Mouse (Mus musculus) ES-E14 (cell line): ENCODE measurements around the gene Ankrd66. TPM values are rescaled to one million over a fixed set of nuclear protein-coding genes. Genes with fewer than 3 reads are reported as not detected.

Experiments used
- DNase-seq: peaks from one replicate; pipeline ENCODE4 v3.0.0-alpha.2; 2013; ENCODE audit warnings: low read depth, low spot score
- H3K27ac ChIP-seq: 2 replicates; pipeline ENCODE4 v1.5.1; 2012; ENCODE audit warnings: low read depth, mild to moderate bottlenecking, low read length, moderate library complexity, mixed read lengths; ENCODE audit not compliant: poor library complexity, insufficient read depth, severe bottlenecking
- H3K36me3 ChIP-seq: 2 replicates; pipeline ENCODE4 v1.6.1; 2012; ENCODE audit warnings: mild to moderate bottlenecking, low read length, moderate library complexity, mixed read lengths; ENCODE audit not compliant: control insufficient read depth, poor library complexity, insufficient read depth, severe bottlenecking
- H3K4me1 ChIP-seq, 2 experiments: fragments of 150-350 bp in 1 of 2; sonication (generic) in 1 of 2; 2 replicates each; pipeline ENCODE4 v1.6.1; 2012; ENCODE audit warnings: low read length in 2 of 2, mild to moderate bottlenecking in 1 of 2, mixed read lengths in 1 of 2; ENCODE audit not compliant: control insufficient read depth in 2 of 2, insufficient read depth in 2 of 2, poor library complexity in 1 of 2
- H3K4me3 ChIP-seq, 2 experiments: fragments of 150-350 bp in 1 of 2; sonication (generic) in 1 of 2; 2 replicates each; pipeline ENCODE4 v1.5.1; 2012; ENCODE audit warnings: low read length in 2 of 2, low read depth in 1 of 2, mild to moderate bottlenecking in 1 of 2, mixed read lengths in 1 of 2; ENCODE audit not compliant: insufficient read depth in 1 of 2, poor library complexity in 1 of 2, severe bottlenecking in 1 of 2
- H3K9ac ChIP-seq: 2 replicates; pipeline ENCODE4 v1.6.1; 2012; ENCODE audit warnings: low read depth, mild to moderate bottlenecking, low read length, mixed read lengths; ENCODE audit not compliant: poor library complexity, insufficient read depth, severe bottlenecking
- H3K9me3 ChIP-seq: fragments of 150-350 bp; sonication (generic); 2 replicates; pipeline ENCODE4 v1.6.1; 2012; ENCODE audit warnings: low read depth, mild to moderate bottlenecking, low read length; ENCODE audit not compliant: control insufficient read depth, insufficient read depth
- CHD2 ChIP-seq: IDR thresholded peaks from 2 replicates; pipeline ENCODE4 v1.6.1; 2014; ENCODE audit warnings: mild to moderate bottlenecking, low read depth, low read length, inconsistent platforms
- HCFC1 ChIP-seq: IDR thresholded peaks from 2 replicates; pipeline ENCODE4 v1.6.1; 2012; ENCODE audit warnings: low read length, inconsistent platforms, borderline replicate concordance; ENCODE audit not compliant: insufficient read depth
- MAFK ChIP-seq: IDR thresholded peaks from 2 replicates; pipeline ENCODE4 v1.6.1; 2014; ENCODE audit warnings: mild to moderate bottlenecking, low read depth, low read length, inconsistent platforms; ENCODE audit not compliant: insufficient read depth
- ZC3H11A ChIP-seq: IDR thresholded peaks from 2 replicates; pipeline ENCODE4 v1.6.1; 2012; ENCODE audit warnings: low read depth, mild to moderate bottlenecking, inconsistent platforms, low read length, borderline replicate concordance
- ZNF384 ChIP-seq: IDR thresholded peaks from 2 replicates; pipeline ENCODE4 v1.6.1; 2012; ENCODE audit warnings: low read depth, low read length, inconsistent platforms
- in situ Hi-C, 2 experiments: fragments of 600-800 bp; cut with MboI; formaldehyde crosslinking; loops; one replicate each; pipeline ENCODE4 v1.15.1; 2025; ENCODE audit warnings: low sequenced_read_pairs in 2 of 2, inconsistent platforms in 1 of 2; ENCODE audit not compliant: unreplicated experiment in 2 of 2
- total RNA-seq: library from RNA; depleted of rRNA; stranded (reverse); fragments of 300-350 nt; gene quantifications from 2 replicates; pipeline ENCODE4 v1.2.3, GENCODE M21; 2012

Ankrd66 gene
- total RNA-seq, 1 experiment, result not detected

- TF ChIP-seq HCFC1, result no peak
- TF ChIP-seq MAFK, result no peak
- TF ChIP-seq ZNF384, result no peak
- TF ChIP-seq CHD2, result no peak
- no peak for TF ChIP-seq ZC3H11A
- Histone ChIP-seq H3K4me1 (peaks cover 0 to 8% of the 10 kb centered on the region in 2 experiments; a peak in 2 of 4 replicates), H3K9me3 (no peaks in the 10 kb centered on the region), H3K4me3 (peak within 1 kb of the TSS; percentile 21 to 59), H3K36me3 (no peaks in the 10 kb centered on the region), H3K9ac (peak within 1 kb of the TSS; percentile 1; the same call in 1 of the 2 replicates), H3K27ac (no peak within 1 kb of the TSS)
- no peak for DNase-seq
- in situ Hi-C loops, result no loop called here
Observed at GRCm38 (mm10) chr17:43567992-43568888, 24.8 kb upstream of the Ankrd66 start, which contains the start of gene Pla2g7. Gene Pla2g7 (plus strand): TSS chr17:43568098.

- DNase-seq, result no peak
- Histone ChIP-seq H3K9me3 (no peaks in the 10 kb centered on the region), H3K9ac (no peak overlapping the region), H3K27ac (no peak overlapping the region), H3K36me3 (no peaks in the 10 kb centered on the region), H3K4me1 (peaks cover 0 to 8% of the 10 kb centered on the region in 2 experiments; a peak in 2 of 4 replicates), H3K4me3 (peak overlapping the region in 1 of 2 experiments; percentile 59; a peak in 2 of 4 replicates)
- TF ChIP-seq MAFK, result no peak
- no peak for TF ChIP-seq HCFC1
- TF ChIP-seq ZC3H11A, result no peak
- TF ChIP-seq CHD2, result no peak
- no peak for TF ChIP-seq ZNF384
- in situ Hi-C loops, result no loop called here
Observed at GRCm38 (mm10) chr17:43567593-43567991, 24.2 kb upstream of the Ankrd66 start.

GRCm38 (mm10) chr17:43563192-43563987 lies 20.0 kb upstream of the Ankrd66 start:
- in situ Hi-C loops, result no loop called here
- Histone ChIP-seq H3K4me3 (no peak overlapping the region), H3K27ac (no peak overlapping the region), H3K9me3 (no peaks in the 10 kb centered on the region), H3K4me1 (peaks cover under 1 to 2% of the 10 kb centered on the region in 2 experiments; a peak in 3 of 4 replicates), H3K36me3 (no peaks in the 10 kb centered on the region), H3K9ac (no peak overlapping the region)
- no peak for TF ChIP-seq ZC3H11A
- no peak for TF ChIP-seq HCFC1
- TF ChIP-seq ZNF384, result no peak
- DNase-seq, result no peak

GRCm38 (mm10) chr17:43558678-43559077 lies 15.2 kb upstream of the Ankrd66 start:
- Histone ChIP-seq H3K9ac (no peak overlapping the region), H3K4me1 (peaks cover 3 to 6% of the 10 kb centered on the region in 2 experiments; a peak in 2 of 4 replicates), H3K9me3 (no peaks in the 10 kb centered on the region), H3K27ac (no peak overlapping the region; the same call in 1 of the 2 replicates), H3K4me3 (no peak overlapping the region), H3K36me3 (no peaks in the 10 kb centered on the region)
- TF ChIP-seq CHD2 (no peak), MAFK (0 out of 2 replicates have a peak, but pooled peaks have one; percentile 13)
- in situ Hi-C loops, result no loop called here
- no peak for DNase-seq
